Mouse (Mus musculus) adrenal gland (tissue): Measurements from ENCODE around the gene Plscr3.
"Not testable (repeated sequence)": the region's sequence is repeated elsewhere in the genome, so short reads cannot be mapped to it uniquely, and the experiment has no call there.

Source experiments
- intact Hi-C: fragments of 180-260 bp; cut with DNase I; formaldehyde crosslinking; loops from one replicate; pipeline ENCODE4 v1.15.1; 2025

The Plscr3 gene

DNA sequence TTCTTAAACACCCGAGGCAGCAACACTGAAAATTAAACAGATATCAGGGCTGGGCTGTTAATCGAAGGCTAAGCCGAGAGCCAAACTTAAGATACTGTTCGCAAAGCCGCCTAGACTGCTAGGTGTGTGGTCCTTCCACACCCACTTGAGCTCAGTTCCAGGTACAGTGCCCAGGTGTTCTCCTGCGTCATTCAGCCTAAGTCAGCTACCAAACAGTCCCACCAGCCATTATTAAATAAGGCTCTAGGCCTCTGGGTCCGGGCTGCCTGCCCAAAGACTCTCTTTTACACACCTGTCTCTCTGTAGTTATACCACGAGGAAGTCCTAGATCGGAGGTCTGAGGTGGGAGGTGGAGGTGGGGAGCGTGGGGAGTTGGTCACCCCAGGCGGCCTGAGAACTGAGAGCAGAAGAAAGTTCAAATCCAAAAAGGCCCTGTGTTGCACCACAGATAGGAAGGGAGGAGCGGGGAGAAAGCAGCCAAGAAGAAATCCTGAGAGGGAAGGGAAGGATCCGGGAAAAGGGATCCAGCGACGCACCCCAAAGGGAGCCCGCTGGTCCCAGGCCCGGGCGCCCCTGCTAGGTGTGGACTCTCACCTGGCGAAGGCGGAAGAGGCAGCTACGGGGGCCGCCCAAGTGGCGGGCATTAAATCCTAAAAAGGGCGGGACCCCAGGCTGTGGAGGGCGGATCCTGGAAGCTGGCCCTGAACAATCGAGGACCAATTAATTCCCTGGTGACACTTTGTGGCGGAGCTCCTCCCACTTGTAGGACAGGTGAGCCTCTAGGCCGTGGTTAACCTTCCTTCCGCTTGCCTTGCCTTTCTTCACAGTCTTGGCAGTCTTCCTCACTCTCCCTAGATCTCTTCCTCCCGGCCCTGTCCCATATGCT, 12.2 kb downstream of the Plscr3 start, which contains the start of gene Tnk1:
Gene Tnk1, minus strand, starts transcription at position 618 of the 886 bp plus-strand sequence.
- intact Hi-C loops, result no loop called here

DNA sequence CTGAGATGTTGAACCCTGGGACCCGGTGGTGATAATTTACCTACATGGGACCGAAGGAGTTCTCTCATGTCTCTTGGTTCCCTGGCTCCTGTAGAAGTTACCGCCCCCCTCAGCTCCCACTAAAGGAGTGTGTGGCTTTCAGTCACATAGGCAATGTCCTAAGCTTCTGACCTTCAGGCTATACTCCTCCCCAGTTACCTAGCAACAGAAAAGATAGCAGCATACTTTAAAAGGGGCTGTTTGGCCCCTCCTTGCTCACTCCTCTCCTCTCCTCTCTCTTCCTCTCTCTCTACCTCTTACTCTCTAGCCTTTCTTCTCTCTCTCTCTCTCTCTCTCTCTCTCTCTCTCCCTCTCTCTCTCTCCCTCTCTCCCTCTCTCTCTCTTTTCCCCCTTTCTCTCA, 17.6 kb downstream of the Plscr3 start:
- intact Hi-C loops, result not testable (repeated sequence)

DNA sequence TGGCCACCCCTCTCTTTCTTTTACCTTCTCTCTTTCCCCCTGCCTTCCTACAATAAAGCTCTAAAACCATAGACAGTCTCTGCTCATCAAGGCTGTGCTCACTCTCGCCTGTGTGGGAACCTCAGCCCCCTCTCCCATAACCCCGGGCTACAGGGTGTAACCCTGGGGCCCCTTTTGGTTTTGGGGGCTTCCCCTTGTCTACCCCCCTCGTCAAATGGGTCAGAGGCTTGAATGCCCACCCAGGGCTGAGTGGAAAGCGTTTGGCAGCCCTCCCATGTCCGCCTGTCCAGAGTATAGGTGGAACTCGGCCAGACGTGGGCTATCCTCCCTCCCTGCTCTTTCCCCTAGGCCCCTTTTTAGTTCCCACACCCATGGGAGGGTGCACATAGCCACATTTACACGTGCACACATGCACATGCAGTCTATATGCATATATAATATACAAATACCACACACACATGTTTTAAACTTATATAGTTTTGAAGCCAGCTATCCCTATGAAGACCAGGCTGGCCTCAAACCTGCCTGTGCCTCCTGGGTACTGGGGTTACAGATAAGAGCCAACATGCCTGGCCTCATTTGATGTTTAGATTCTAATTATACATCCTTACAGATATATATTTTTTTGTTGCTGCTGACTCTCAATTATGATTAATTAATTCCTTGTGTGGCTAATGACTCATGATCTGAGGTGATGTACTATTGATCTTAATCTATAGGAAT, 18.1 kb downstream of the Plscr3 start:
- intact Hi-C loops, result no loop called here

DNA sequence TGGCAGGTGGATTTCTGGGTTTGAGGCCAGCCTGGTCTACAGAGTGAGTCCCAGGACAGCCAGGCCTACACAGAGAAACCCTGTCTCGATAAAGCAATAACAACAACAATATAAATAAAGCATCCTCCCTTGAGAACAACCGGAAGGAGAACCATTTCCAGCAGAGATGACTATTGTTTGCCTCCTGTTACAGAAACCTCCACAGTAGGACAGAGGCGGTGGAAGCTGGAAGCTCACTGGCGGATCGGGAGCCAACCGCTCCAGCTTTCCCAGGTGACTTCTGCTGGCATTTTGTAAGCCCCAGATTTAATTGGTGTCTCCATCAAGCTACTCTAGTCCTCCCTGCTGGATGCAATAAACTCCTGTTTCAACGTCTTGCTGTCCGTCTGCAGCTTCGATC, 19.4 kb downstream of the Plscr3 start:
- intact Hi-C loops, result no loop called here

DNA sequence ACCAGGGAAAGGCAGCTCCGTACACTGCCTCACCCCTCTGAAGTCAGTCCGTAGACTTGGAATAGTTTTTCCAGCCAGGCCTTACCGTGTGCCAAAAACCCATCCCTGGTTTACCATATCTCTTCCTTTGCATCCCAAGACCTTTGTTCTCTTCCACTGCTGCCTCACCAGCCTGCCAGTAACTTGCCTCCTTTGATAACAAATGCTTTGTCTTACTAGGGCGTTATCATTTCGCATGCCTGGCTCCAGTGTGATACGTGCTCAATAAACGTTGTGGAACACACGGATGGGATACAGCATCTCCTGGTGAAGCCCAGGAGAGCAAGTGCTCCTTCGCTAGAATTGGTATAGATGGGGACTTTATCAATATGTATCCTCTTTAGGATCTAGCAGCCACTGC, 21.2 kb downstream of the Plscr3 start:
- intact Hi-C loops, result no loop called here

DNA sequence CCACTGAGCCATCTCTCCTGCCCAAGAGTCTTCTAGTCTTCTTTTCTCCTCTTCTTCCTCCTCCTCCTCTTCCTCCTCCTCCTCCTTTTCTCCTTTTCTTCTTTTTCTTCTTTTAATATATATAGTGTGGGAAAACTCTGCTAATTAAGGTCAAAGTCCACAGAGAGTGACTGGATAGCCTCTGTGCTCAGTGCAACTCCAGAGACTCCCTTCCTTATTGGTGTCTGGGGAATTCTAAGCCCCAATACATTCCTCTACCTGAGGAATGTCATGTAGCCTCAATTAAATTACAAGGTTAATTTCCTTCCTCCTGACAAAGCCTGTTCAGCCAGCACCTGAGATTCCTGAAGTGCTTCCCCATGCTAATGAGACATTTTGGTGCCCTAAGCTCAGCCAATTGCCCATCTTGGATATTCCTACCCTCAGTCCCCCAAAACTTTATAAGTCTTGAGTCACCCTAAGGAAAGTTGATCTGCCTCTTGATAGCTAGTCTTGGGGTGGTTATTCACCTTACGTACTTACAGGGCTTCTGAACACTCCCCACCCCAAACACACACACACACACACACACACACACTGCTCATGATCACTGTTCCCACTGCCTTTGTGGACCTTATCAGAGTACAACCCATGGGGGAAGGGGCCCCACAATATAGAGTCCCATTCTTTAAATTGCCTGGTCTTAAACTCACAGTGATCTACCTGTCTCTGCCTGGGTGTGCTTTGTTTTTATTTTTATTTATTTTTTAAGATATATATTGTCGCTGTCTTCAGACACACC, 24.3 kb downstream of the Plscr3 start:
- intact Hi-C loops, result no loop called here

DNA sequence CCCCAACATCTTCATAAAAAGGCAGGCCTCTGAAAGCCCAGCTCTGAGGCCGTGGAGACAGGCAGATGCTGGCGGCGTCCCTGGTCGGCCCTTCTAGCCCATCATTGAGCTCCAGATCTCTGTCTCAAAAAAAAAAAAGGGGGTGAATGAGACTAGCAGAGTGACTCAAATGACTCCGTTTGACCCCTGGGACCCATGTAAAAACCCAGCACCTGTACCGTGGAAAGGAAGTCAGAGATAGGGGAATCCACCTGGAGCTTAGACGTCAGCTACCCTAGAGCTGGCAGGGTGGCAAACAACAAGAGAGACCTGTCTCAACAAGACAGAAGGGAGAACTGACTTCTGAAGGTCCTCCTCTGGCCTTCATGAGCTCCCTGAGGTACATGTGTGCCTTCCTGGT, 25.6 kb downstream of the Plscr3 start:
- intact Hi-C loops, result no loop called here

DNA sequence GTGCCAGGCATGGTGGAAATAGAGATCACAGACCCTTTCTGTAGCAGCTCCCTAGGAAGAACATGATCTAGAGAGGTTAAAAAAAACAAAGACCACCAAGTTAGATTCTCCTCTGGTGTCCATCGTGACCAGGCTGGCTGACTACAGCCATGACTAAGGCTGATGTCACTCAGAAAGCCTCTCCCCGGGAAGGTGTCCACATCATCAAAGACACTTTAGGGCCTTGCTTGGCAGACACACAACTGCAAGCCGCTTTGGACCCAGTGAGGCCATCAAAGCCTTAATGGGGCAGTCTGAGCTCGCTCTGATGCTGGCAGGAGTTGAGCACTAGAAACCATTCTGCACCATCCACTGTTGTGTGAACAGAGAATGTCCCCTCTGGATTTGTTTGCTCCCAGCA, 26.3 kb downstream of the Plscr3 start:
- intact Hi-C loops, result no loop called here

DNA sequence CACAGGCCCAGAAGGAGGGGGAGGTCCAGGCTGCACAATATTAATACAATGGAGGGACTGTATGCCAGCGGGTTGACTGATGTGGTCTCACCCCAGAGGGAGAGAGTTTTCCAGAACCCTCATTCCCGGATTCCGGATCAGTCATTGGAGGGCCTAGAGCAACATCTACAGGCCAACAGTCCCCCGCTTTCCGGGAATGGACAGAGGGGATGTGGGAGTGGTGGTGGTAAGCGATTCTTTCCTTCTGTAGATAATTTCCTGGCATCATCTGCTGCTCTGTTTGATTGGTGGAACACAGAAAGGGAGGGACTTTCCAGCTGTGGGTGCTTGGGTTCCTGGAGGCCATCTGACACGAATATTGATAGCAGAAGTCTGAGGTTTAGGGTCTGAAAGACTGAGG, 30.0 kb downstream of the Plscr3 start:
- intact Hi-C loops, result loop anchor here (5.0 kb wide), 2 partner anchors 69 to 109 kb away; partner anchors contain the start of genes Tmem102 and Zbtb4

DNA sequence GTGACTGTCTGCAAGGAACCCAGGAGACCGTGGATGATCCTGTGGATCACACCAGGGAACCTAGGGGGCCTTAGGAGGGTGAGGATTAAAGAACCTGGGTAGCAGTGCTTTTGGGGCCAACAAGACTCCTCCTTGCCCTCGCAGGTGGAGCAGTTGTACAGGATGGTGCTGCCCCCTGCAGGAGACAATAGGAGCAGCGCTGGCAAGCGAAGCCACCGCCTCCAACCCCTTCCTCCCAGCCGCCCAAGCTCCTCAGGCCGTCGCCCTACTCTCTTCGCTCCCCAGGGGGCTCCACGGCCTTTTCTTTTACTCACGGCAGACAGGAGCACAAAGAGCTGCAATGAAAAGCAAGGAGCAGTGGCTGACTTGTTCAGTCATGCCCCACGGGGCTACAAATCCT, 30.7 kb downstream of the Plscr3 start:
- intact Hi-C loops, result loop anchor here (5.0 kb wide), 2 partner anchors 70 to 110 kb away; partner anchors contain the start of genes Tmem102 and Zbtb4

DNA sequence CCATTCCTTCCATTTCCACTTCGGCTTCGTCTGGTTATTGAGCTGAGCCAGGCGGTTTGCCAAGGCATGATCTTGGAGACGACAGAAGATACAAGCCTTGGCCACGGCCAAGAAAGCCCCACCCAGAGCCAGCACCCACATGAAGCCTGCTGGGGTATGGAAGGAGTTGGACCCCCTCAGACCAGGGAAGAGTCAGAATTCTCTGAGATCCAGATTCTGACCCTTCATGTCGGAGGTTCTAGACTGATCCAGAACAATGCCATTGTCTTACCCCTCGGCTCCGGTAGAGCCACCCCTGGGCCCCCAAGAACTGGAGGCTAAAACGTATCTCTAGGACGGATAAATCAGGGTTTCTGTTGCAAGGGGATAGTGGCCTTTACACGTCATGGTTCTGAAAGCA, 31.7 kb downstream of the Plscr3 start, which contains the start of gene Tmem95:
Gene Tmem95, minus strand, starts transcription at position 141 of the 400 bp plus-strand sequence.
- intact Hi-C loops, result loop anchor here (5.0 kb wide), 2 partner anchors 71 to 111 kb away; partner anchors contain the start of genes Tmem102 and Zbtb4

DNA sequence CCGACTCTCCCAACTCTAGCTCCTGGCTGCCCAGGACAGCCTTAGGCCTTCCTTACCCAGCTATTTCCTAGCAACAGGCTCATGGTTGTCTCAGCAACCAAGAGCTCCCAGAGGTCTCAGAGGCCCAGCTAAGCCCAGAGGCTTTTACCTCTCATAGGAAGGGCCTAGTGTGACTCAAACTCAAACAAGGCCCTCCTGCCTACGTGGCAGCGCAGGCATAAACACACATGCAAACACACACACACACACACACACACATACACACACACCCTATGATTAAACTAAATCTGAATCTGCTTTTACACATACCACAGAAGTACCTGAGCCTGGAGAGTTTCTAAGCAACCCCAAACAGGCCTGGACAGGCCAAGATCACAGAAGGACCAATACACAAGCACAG, 32.2 kb downstream of the Plscr3 start:
- intact Hi-C loops, result loop anchor here (5.0 kb wide), 2 partner anchors 71 to 111 kb away; partner anchors contain the start of genes Tmem102 and Zbtb4

DNA sequence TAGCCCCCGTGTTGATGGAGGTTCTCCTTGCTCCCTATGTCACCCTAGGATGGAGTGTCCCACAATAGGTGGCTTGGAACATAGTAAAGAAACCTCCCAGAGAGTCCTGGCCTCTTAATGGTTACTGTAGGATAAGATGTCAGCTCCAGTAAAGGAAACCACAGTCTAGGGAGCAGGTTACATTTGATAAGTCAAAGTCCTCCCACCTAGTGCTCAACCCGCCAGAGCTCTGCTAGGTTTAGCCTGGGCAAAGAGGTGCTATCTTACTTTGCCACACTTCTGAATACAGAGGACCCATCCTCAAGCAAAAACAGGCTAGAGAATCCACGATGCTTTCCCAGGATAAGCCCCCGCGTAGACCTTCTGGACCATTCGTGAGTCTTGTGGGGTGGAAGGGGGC, 32.8 kb downstream of the Plscr3 start:
- intact Hi-C loops, result loop anchor here (5.0 kb wide), 2 partner anchors 72 to 112 kb away; partner anchors contain the start of genes Tmem102 and Zbtb4

DNA sequence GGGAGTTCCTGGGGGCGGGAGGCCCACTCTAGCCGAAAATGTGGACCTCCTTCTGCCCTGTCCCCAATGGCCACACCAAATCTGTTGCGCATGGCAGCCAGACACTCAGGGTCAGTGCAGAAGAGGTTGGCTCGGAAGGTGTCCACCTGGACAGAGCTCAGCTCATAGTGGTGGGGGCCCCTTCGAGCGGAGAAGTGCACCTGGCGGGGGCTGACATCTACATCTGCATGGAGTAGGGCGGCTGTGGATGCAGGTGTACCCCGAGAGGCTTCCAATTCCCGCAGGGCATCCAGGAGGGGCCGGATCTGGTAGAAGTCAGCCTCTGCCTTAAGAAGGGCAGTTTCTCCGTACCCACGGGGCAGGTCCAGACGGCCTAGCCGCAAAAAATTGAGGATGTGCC, 33.5 kb downstream of the Plscr3 start:
- intact Hi-C loops, result loop anchor here (5.0 kb wide), 2 partner anchors 72 to 112 kb away; partner anchors contain the start of genes Tmem102 and Zbtb4

DNA sequence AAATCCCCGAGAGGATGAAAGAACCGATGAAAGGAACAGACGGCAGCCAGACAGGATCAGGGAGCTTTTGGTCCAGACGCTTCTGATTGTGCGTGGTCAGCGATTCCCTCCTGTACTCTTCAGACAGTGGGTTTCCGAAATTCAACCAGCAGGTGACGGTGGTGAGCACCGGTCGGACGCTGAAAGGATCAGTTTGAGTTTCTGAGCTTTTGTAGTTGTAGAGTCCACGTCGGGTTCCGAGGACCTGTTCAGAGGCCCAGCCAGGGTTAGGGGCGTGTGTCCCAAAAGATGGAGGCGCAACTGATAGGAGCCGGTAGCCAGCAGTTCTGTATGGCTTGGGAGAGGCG, 34.3 kb downstream of the Plscr3 start:
- intact Hi-C loops, result no loop called here

DNA sequence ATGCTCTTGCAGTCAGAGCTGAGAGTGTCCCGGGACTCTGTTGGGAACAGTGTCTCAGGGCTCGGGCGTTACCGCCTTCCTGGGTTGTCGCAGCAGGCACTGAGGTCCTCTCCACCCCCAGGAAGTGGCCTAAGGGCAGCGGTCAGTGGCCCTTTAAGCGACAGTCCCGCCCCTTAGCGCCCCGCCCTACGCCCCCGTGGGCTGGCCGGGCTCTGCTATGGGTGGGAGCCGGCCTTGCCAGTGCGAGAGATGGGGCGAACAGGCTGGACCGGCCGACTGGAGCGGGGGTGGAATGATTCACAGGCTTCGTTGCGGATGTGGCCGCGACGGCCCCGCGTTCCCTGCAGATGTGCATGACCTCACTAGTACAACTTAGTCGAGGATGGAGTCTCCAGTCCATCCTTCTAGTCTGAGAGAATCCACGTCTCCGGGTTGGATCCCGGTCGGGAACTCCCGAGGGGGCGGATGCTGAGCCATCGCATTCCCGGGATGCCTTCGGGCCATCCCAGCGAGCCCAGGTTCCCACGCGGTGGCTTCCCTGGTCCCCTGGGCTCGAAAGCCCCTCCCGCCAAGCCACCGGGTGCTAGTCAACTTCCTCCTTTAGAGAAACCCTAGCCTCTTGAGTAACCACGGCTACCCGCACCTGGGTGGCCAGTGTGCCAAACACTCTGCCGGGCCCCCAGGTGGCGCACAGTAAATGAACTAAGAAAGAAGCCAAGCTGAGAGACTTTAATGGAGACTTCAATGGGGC, 34.9 kb downstream of the Plscr3 start, which contains the start of gene Kctd11:
Gene Kctd11, minus strand, starts transcription at position 554 of the 751 bp plus-strand sequence.
- intact Hi-C loops, result no loop called here

DNA sequence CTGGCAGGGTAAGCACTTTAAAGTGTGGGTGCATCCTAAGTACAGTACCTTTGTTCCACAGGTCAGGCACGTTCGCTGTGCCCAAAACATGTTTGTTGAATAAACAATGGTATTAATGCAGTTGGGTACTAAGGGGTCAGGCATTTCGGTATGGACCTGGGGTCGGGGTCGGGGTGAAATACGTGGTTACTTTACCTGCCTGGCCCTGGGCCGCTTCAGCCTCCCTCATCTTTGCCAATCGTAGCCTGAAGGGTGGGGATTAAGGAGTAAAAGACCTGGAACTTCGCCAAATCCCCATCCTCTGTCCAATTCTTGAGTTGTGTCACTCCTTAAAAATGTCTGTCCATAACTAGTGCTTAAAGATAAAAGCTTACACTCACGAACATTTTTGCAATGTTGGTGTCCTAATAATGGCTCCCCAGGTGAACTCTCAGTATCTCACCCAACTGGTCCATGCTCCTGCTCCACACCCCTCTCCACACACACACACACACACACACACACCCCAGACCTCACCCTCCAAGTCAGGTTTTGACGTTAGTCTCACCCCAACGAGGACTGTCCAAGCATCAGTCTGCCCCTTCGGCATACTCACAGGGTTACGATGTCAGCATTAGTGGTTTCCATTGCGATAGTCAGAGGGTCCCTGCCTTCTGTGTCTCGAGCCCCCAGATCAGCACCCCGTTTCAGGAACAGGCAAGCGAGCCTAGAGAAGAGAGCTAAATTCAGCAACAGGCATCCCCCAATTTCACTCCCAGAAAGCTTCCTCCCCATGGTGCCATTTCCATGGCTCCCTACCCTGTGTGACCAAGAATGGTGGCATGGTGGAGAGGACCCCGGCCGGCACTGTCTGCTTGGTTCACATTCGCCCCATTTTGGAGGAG, 35.9 kb downstream of the Plscr3 start:
- intact Hi-C loops, result no loop called here

DNA sequence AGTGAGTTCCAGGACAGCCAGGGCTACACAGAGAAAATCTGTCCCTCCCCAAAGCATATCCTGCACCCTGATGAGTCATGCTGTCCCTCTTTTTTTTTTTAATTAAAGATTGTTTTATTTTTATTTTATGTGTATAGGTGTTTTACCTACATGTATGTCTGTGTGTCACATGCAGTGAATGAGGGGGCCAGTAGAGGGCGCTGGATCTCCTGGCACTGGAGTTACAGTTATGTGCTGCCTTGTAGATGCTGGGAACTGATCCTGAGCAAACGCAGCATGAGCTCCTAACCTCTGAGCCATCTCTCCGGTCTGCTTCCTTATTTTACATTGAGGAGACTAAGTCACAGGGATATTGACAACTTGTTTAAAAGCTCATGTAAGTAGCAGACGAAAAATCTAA, 36.9 kb downstream of the Plscr3 start:
- intact Hi-C loops, result no loop called here

DNA sequence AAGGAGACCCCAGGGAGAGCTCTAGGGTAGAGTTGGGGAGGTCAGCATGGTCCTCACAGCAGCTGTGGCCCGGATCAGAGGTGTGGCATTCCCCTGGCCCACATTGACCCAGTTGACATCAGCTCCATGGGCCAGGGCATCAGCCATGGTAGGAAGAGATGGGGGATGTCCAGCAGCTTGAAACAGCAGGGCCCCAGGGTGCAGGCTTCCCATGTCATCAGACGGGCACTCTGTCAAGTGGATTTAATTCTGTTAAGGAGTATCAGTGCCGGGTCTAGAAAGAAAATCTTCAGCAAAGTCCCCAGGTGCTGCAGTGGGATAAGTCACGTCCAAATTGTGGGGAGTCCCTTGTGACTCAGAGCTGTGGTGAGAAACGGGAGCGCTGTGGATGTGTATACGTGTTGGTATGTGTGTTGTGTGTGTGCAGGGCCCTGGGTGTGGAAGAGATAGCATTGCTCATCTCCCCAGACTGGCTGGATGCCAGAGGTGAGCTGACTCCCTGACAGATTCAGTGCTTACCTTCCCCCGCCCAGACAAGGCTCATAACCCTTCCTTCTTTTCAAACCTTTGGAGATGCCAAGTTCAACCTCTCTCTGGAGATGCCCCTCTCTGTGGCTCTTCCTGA, 37.5 kb downstream of the Plscr3 start:
- intact Hi-C loops, result no loop called here
